Mouse (Mus musculus) forebrain, embryonic 15.5 days (tissue): ENCODE measurements around the gene Hnrnpu. TPM values are rescaled to one million over a fixed set of nuclear protein-coding genes. Genes with fewer than 3 reads are reported as not detected.
A peak's percentile ranks its signal among the peaks of the same experiment; 100 is the strongest.
"Not testable (repeated sequence)": the region's sequence is repeated elsewhere in the genome, so short reads cannot be mapped to it uniquely, and the experiment has no call there.

Source experiments
- ATAC-seq: fragments of 200-750 bp; cut with Nextera tagmentation; replicated peaks from 2 replicates; pipeline ENCODE4 v1.8.0; 2017; ENCODE audit warnings: mild to moderate bottlenecking, moderate TSS enrichment, moderate library complexity
- H3K27ac ChIP-seq: fragments of 300-500 bp; sonication (generic); replicated peaks from 2 replicates; pipeline ENCODE4 v1.5.1; 2015; ENCODE audit warnings: mild to moderate bottlenecking, inconsistent platforms
- H3K27me3 ChIP-seq: fragments of 300-500 bp; sonication (generic); 2 replicates; pipeline ENCODE4 v1.6.1; 2015; ENCODE audit warnings: inconsistent platforms
- H3K36me3 ChIP-seq: fragments of 300-500 bp; sonication (generic); 2 replicates; pipeline ENCODE4 v1.6.1; 2015; ENCODE audit warnings: mild to moderate bottlenecking, inconsistent platforms
- H3K4me1 ChIP-seq: fragments of 300-500 bp; sonication (generic); 2 replicates; pipeline ENCODE4 v1.6.1; 2015; ENCODE audit warnings: inconsistent platforms
- H3K4me2 ChIP-seq: fragments of 300-500 bp; sonication (generic); replicated peaks from 2 replicates; pipeline ENCODE4 v1.6.1; 2015; ENCODE audit warnings: mild to moderate bottlenecking, inconsistent platforms
- H3K4me3 ChIP-seq: fragments of 300-500 bp; sonication (generic); 2 replicates; pipeline ENCODE4 v1.5.1; 2015; ENCODE audit warnings: mild to moderate bottlenecking, inconsistent platforms
- H3K9ac ChIP-seq: fragments of 300-500 bp; sonication (generic); replicated peaks from 2 replicates; pipeline ENCODE4 v1.6.1; 2015; ENCODE audit warnings: mild to moderate bottlenecking, inconsistent platforms
- H3K9me3 ChIP-seq: fragments of 300-500 bp; sonication (generic); 2 replicates; pipeline ENCODE4 v1.6.1; 2016; ENCODE audit warnings: inconsistent platforms
- WGBS: fragments of 180-500 bp; shearing (Covaris S2); methylation state at CpG from one replicate; pipeline ENCODE4 v1.1.7; 2015; ENCODE audit warnings: mixed read lengths; 5-methylcytosine and 5-hydroxymethylcytosine counted together
- microRNA-seq: library from miRNA; unstranded; fragments of <30 nt; microRNA quantifications from one replicate; pipeline ENCODE4, GENCODE M21; 2016
- polyA plus RNA-seq: library from polyadenylated mRNA; unstranded; fragments of >200 nt; fragmentation: Nextera tagmentation; extraction: Ambion mirVana; gene quantifications from 2 replicates; pipeline ENCODE4 v1.2.1, GENCODE M21; 2015

Hnrnpu gene
- polyA plus RNA-seq, 1 experiment from 2014 or later = 410 TPM

- no peak for ATAC-seq
- H3K4me2 ChIP-seq = no peak overlapping the region
- H3K9me3 ChIP-seq = no peaks in the 10 kb centered on the region
- H3K9ac ChIP-seq = no peak overlapping the region
- H3K4me3 ChIP-seq = no peak overlapping the region
- H3K4me1 ChIP-seq = no peaks in the 10 kb centered on the region
- H3K27ac ChIP-seq = no peak overlapping the region
- WGBS = 97% methylated on average over 1 of the region's 1 CpGs
- no peaks in the 10 kb centered on the region for H3K36me3 ChIP-seq
- H3K27me3 ChIP-seq = no peaks in the 10 kb centered on the region
Observed at GRCm38 (mm10) chr1:178294051-178294450, 43.5 kb downstream of the Hnrnpu start.

GRCm38 (mm10) chr1:178291716-178292115, 45.9 kb downstream of the Hnrnpu start:
- Histone ChIP-seq H3K4me1 (no peaks in the 10 kb centered on the region), H3K27ac (no peak overlapping the region), H3K4me3 (no peak overlapping the region), H3K9ac (no peak overlapping the region), H3K9me3 (no peaks in the 10 kb centered on the region), H3K27me3 (no peaks in the 10 kb centered on the region), H3K4me2 (no peak overlapping the region), H3K36me3 (no peaks in the 10 kb centered on the region)
- 81% methylated on average over 3 of the region's 3 CpGs for WGBS
- no peak for ATAC-seq

GRCm38 (mm10) chr1:178287601-178288176, 49.9 kb downstream of the Hnrnpu start:
- no peak for ATAC-seq
- no peaks in the 10 kb centered on the region for H3K4me1 ChIP-seq
- WGBS = 44% methylated on average over 8 of the region's 8 CpGs

DNA sequence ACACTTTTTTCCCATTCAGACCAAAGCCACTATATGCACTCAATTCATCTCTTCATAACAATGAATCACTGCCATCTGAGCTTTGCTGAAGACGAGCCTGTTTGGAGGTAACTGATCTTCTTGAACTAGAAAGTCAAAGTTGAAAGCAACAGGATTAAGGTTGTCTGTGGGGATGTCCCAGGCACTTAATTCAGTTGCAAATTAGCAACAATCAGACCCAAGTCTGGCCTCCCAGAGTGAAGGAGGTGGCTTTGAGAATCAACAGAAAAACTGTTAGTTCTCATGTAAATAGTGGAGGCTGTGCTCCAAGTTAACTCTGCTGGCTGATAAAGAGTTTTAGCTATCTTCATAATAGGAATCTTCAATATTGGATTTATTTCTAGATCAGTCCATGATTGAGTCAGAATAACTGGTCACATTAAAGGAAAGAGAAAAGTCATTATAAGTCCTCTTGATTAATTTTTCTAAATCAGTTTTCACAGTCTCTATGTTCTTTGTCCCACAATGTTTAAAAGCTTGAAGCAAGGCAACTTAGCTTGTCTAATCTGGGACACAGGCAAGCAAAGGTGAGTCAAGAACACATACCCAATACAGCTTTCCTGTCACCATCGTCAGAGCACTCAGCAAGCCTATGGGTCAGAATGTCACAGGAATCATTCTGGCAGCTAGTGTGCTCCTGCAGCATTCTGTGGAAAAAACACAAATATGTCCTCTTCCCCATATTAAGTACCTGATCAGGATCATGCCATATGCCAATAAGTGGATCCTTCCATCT, 53.5 kb downstream of the Hnrnpu start:
- 63% methylated on average over 2 of the region's 2 CpGs for WGBS
- Histone ChIP-seq H3K4me2 (no peak overlapping the region), H3K4me1 (no peaks in the 10 kb centered on the region), H3K36me3 (no peaks in the 10 kb centered on the region), H3K27ac (no peak overlapping the region), H3K9me3 (no peaks in the 10 kb centered on the region), H3K9ac (no peak overlapping the region), H3K4me3 (no peak overlapping the region), H3K27me3 (no peaks in the 10 kb centered on the region)
- no peak for ATAC-seq

More at GRCm38 (mm10) chr1:178287601-178288176, 49.9 kb downstream of the Hnrnpu start:
- no peaks in the 10 kb centered on the region for H3K27me3 ChIP-seq
- no peaks in the 10 kb centered on the region for H3K9me3 ChIP-seq
- no peak overlapping the region for H3K4me2 ChIP-seq
- no peak overlapping the region for H3K9ac ChIP-seq
- no peak overlapping the region for H3K27ac ChIP-seq
- H3K36me3 ChIP-seq = no peaks in the 10 kb centered on the region
- H3K4me3 ChIP-seq = no peak overlapping the region

DNA sequence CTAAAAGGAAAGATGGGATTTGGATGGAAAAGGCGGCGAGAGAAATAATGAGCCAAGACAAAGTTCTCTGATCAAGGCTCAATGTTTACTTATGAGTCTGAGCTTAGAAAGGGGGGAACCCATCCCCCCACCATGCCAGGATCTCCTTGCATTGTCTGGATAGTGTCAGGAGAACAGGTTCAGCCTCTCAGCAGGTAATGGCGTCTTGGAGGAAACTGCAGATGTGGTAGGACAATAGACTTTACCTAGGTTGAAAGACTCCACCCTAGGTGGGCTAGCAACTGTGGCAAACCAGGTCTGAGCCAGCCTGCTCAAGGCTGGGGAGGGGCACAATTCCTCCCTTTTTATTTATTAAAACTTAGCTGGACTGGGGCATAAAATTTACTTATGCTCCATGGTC, 54.3 kb downstream of the Hnrnpu start:
- not testable (repeated sequence) for ATAC-seq, H3K27me3 ChIP-seq, H3K9me3 ChIP-seq, H3K9ac ChIP-seq, H3K36me3 ChIP-seq, H3K4me2 ChIP-seq, H3K4me3 ChIP-seq, H3K4me1 ChIP-seq, H3K27ac ChIP-seq
- WGBS = 89% methylated on average over 3 of the region's 3 CpGs

- peak overlapping the region; percentile 77 for H3K9ac ChIP-seq
- peak; percentile 95 for ATAC-seq
- H3K4me3 ChIP-seq = peak overlapping the region; percentile 60
- no peaks in the 10 kb centered on the region for H3K9me3 ChIP-seq
- WGBS = under 1% methylated on average over 85 of the region's 87 CpGs
- H3K4me1 ChIP-seq = peaks cover 9% of the 10 kb centered on the region
- no peaks in the 10 kb centered on the region for H3K36me3 ChIP-seq
- H3K27ac ChIP-seq = peak overlapping the region; percentile 94
- H3K4me2 ChIP-seq = peak overlapping the region; percentile 69
- no peaks in the 10 kb centered on the region for H3K27me3 ChIP-seq
Observed at GRCm38 (mm10) chr1:178276054-178276911, 61.3 kb downstream of the Hnrnpu start.

- Histone ChIP-seq H3K4me1 (peaks cover 9% of the 10 kb centered on the region), H3K36me3 (no peaks in the 10 kb centered on the region), H3K27ac (peak overlapping the region; percentile 94), H3K9ac (peak overlapping the region; percentile 77), H3K27me3 (no peaks in the 10 kb centered on the region), H3K9me3 (no peaks in the 10 kb centered on the region), H3K4me3 (peak overlapping the region; percentile 60), H3K4me2 (peak overlapping the region; percentile 69)
- 9% methylated on average over 11 of the region's 11 CpGs for WGBS
- ATAC-seq = peak; percentile 56
Observed at GRCm38 (mm10) chr1:178275738-178276053, 61.9 kb downstream of the Hnrnpu start.

DNA sequence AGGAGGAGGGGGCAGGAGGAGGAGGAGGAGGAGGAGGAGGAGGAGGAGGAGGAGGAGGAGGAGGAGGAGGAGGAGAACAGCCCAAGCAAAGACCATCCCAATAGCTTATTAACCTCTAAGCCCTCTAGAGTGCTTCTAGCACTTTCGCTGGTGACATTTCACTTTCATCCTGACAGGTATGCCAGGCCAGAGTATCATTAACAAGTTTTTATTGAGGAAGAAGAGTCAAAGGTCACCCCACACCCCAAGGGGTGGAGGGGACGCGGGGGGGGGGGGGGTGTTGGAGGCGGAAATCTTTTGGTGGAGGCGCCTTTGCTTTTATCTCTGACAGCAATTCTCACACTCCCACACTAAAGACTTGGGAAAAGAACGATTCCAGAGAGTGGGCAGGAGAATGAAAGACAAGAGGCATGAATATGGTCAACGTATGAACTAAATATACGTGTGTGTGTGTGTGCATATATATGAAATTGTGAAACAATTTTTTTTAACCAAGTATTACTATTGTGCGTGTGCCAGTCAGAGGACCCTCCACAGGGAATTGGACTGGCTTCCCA, 62.3 kb downstream of the Hnrnpu start:
- Histone ChIP-seq H3K4me1 (peaks cover 9% of the 10 kb centered on the region), H3K9me3 (no peaks in the 10 kb centered on the region), H3K4me2 (peak overlapping the region; percentile 69), H3K27me3 (no peaks in the 10 kb centered on the region), H3K9ac (peak overlapping the region; percentile 77; the same call in 1 of the 2 replicates), H3K36me3 (no peaks in the 10 kb centered on the region), H3K4me3 (peak overlapping the region; percentile 60), H3K27ac (peak overlapping the region; percentile 94; the same call in 1 of the 2 replicates)
- 62% methylated on average over 8 of the region's 9 CpGs for WGBS
- peak; percentile 6; the same call in 1 of the 2 replicates for ATAC-seq

Small RNAs within 50 kb of the gene (microRNA-seq; reads per million reads assigned to microRNA genes)
- gene Gm27458 = not detected

Other genes with a start within 250 kb of the Hnrnpu start
- 20.0 and 23.4 TPM in 2 replicates for gene Desi2, start 150.4 kb downstream of the Hnrnpu start, polyA plus RNA-seq
- 140 and 150 TPM in 2 replicates for gene Cox20, start 18.7 kb downstream of the Hnrnpu start, polyA plus RNA-seq
- gene Efcab2, start 68.3 kb upstream of the Hnrnpu start, polyA plus RNA-seq = 6.6 and 8.2 TPM in 2 replicates
- 4.3 and 4.5 TPM in 2 replicates for gene Kif26b, start 191.3 kb upstream of the Hnrnpu start, polyA plus RNA-seq